Mouse (Mus musculus): Measurements from ENCODE around the gene Lyrm1.

Lyrm1 gene

GRCm38 (mm10) chr7:119895639-119896512 is at the start of gene Lyrm1, which contains the start of gene Dcun1d3:
TSS of gene Lyrm1 (plus strand) at chr7:119895861.
TSS of gene Dcun1d3 (minus strand) at chr7:119896298.
- DNase-seq: peak; percentile 98

- DNase-seq: no peak
Measured at GRCm38 (mm10) chr7:119847396-119847795, 48.3 kb upstream of the Lyrm1 start.

- DNase-seq: peak; percentile 36
Measured at GRCm38 (mm10) chr7:119849096-119849495, 46.6 kb upstream of the Lyrm1 start.

GRCm38 (mm10) chr7:119850737-119851136 is 44.9 kb upstream of the Lyrm1 start:
- DNase-seq: no peak

- no peak for DNase-seq
Measured at GRCm38 (mm10) chr7:119852494-119852893, 43.2 kb upstream of the Lyrm1 start.

GRCm38 (mm10) chr7:119853186-119853585 is 42.5 kb upstream of the Lyrm1 start:
- DNase-seq: no peak

GRCm38 (mm10) chr7:119854362-119854761 is 41.3 kb upstream of the Lyrm1 start:
- no peak for DNase-seq

GRCm38 (mm10) chr7:119855031-119855430 is 40.6 kb upstream of the Lyrm1 start:
- no peak for DNase-seq

- DNase-seq: no peak
Measured at GRCm38 (mm10) chr7:119859476-119859875, 36.2 kb upstream of the Lyrm1 start.

GRCm38 (mm10) chr7:119860116-119860515 is 35.5 kb upstream of the Lyrm1 start:
- no peak for DNase-seq

GRCm38 (mm10) chr7:119860554-119860953 is 35.1 kb upstream of the Lyrm1 start:
- DNase-seq: no peak

- DNase-seq: no peak
Measured at GRCm38 (mm10) chr7:119860971-119861334, 34.7 kb upstream of the Lyrm1 start.

GRCm38 (mm10) chr7:119861335-119862091 is 34.1 kb upstream of the Lyrm1 start:
- DNase-seq: peak; percentile 37

GRCm38 (mm10) chr7:119862167-119862566 is 33.5 kb upstream of the Lyrm1 start:
- no peak for DNase-seq

- DNase-seq: no peak
Measured at GRCm38 (mm10) chr7:119864500-119864899, 31.2 kb upstream of the Lyrm1 start.

GRCm38 (mm10) chr7:119866136-119866535 is 29.5 kb upstream of the Lyrm1 start:
- DNase-seq: no peak

GRCm38 (mm10) chr7:119872204-119872603 is 23.5 kb upstream of the Lyrm1 start:
- DNase-seq: no peak

GRCm38 (mm10) chr7:119873050-119873449 is 22.6 kb upstream of the Lyrm1 start:
- no peak for DNase-seq

- peak; percentile 52 for DNase-seq
Measured at GRCm38 (mm10) chr7:119875776-119876440, 19.8 kb upstream of the Lyrm1 start.

GRCm38 (mm10) chr7:119879171-119879570 is 16.5 kb upstream of the Lyrm1 start:
- no peak for DNase-seq

GRCm38 (mm10) chr7:119880345-119880744 is 15.3 kb upstream of the Lyrm1 start:
- no peak for DNase-seq

- no peak for DNase-seq
Measured at GRCm38 (mm10) chr7:119881229-119881628, 14.4 kb upstream of the Lyrm1 start.

- DNase-seq: no peak
Measured at GRCm38 (mm10) chr7:119887887-119888286, 7.8 kb upstream of the Lyrm1 start.

Measured in cerebellum, adult 9-11 months (tissue).